In the genomic region with DNA sequence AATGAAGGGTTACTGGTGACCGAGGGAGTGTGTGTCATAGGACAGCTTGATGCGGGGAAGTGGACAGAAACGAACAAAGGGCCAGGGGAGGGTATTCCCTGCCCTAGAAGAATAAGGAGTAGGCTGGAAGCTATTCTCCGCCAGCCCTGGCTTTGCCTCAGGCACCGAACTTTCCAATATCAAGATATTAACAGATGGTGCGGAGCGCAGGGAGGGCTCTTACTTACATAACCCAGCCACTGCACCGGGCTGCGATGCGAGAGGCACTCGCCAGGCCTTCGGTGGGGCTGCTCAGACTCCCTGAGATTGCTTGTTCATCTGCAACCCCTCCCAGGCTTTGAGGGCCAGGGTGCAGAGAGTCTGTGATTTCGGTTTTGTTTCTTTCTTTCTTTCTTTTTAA, we compare ENCODE assay signal across 8 mouse cellular contexts. TPM values are rescaled to one million over a fixed set of nuclear protein-coding genes. Genes with fewer than 3 reads are reported as not detected.
A peak's percentile ranks its signal among the peaks of the same experiment; 100 is the strongest.
DNase-seq lines count a peak whose midpoint lies in the region; ATAC-seq and TF ChIP-seq lines count a peak whose summit lies in the region.

No protein-coding gene starts in this region.

- TF ChIP-seq CTCF in cerebellum, adult 2 months (IDR thresholded peaks at IDR 0.05; ENCODE audit: borderline replicate concordance, insufficient read depth, low read depth, low read length), result no peak
- TF ChIP-seq CTCF in lung, adult 2 months (IDR thresholded peaks at IDR 0.05; ENCODE audit: insufficient read depth, low read length), result no peak

- WGBS in cerebellum, adult 2 months, result 11% methylated on average over 13 of the region's 13 CpGs
- WGBS in heart, embryonic 13.5 days, result 2% methylated on average over 13 of the region's 13 CpGs
- WGBS in liver, embryonic 12.5 days (ENCODE audit: insufficient replicate concordance), result under 1% methylated on average over 13 of the region's 13 CpGs
- 3% methylated on average over 13 of the region's 13 CpGs for WGBS in stomach, embryonic 16.5 days
- WGBS in lung, adult 2 months, result 6% methylated on average over 13 of the region's 13 CpGs

- peak; percentile 59; the same call in 1 of the 2 replicates for TF ChIP-seq POLR2A in cerebellum, adult 2 months (IDR thresholded peaks at IDR 0.05; ENCODE audit: borderline replicate concordance, insufficient read depth, low read length)
- TF ChIP-seq POLR2A in lung, adult 2 months (IDR thresholded peaks at IDR 0.05; ENCODE audit: borderline replicate concordance, extremely low read depth, low read depth, low read length), result no peak

- peak overlapping the region; percentile 27 for H3K4me3 ChIP-seq in cerebellum, adult 2 months (replicated peaks; ENCODE audit: insufficient read depth, low read depth, low read length)
- H3K4me3 ChIP-seq in heart, embryonic 13.5 days, result peak overlapping the region; percentile 74
- H3K4me3 ChIP-seq in liver, embryonic 12.5 days, result peak overlapping the region; percentile 37
- peak overlapping the region; percentile 34; the same call in 1 of the 2 replicates for H3K4me3 ChIP-seq in stomach, embryonic 16.5 days (replicated peaks; ENCODE audit: low read length)
- H3K4me3 ChIP-seq in lung, adult 2 months (replicated peaks; ENCODE audit: extremely low read depth, low read depth, low read length), result no peak overlapping the region

- ATAC-seq in heart, embryonic 13.5 days (ENCODE audit: extremely low read depth, insufficient number of reproducible peaks, low FRiP score, low TSS enrichment), result no peak
- no peak for ATAC-seq in liver, embryonic 12.5 days
- ATAC-seq in stomach, embryonic 16.5 days (ENCODE audit: insufficient read depth, low FRiP score), result no peak

- peak; percentile 37 for DNase-seq in layer of hippocampus, adult 11-12 months (ENCODE audit: low spot score)
- no peak for DNase-seq in layer of hippocampus, adult 8-10 months (ENCODE audit: low spot score in 2 of 2)
- DNase-seq in cerebellum, adult 2 months, result peak; percentile 87 to 90
- DNase-seq in frontal cortex, postnatal 25 days (ENCODE audit: low spot score in 2 of 2), result no peak
- DNase-seq in lung, adult 2 months, result no peak

- peak overlapping the region; percentile 98 for H3K27ac ChIP-seq in cerebellum, adult 2 months (ENCODE audit: insufficient read depth, low read length)
- H3K27ac ChIP-seq in heart, embryonic 13.5 days (replicated peaks), result peak overlapping the region; percentile 58
- H3K27ac ChIP-seq in liver, embryonic 12.5 days, result peak overlapping the region; percentile 72; the same call in 1 of the 2 replicates
- H3K27ac ChIP-seq in stomach, embryonic 16.5 days (ENCODE audit: low read length), result no peak overlapping the region

- H3K9ac ChIP-seq in heart, embryonic 13.5 days, result peak overlapping the region; percentile 82
- no peak overlapping the region for H3K9ac ChIP-seq in liver, embryonic 12.5 days
- no peak overlapping the region for H3K9ac ChIP-seq in stomach, embryonic 16.5 days (ENCODE audit: low read length)

- peak overlapping the region; percentile 78 for H3K4me2 ChIP-seq in heart, embryonic 13.5 days
- H3K4me2 ChIP-seq in liver, embryonic 12.5 days, result peak overlapping the region; percentile 73
- peak overlapping the region; percentile 55; the same call in 1 of the 2 replicates for H3K4me2 ChIP-seq in stomach, embryonic 16.5 days (ENCODE audit: low read depth, low read length)

- no peaks in the 10 kb centered on the region for H3K9me3 ChIP-seq in heart, embryonic 13.5 days
- no peaks in the 10 kb centered on the region for H3K9me3 ChIP-seq in liver, embryonic 12.5 days (replicated peaks)
- no peaks in the 10 kb centered on the region for H3K9me3 ChIP-seq in stomach, embryonic 16.5 days (replicated peaks; ENCODE audit: control insufficient read depth, low read length)

- peaks cover 12% of the 10 kb centered on the region for H3K4me1 ChIP-seq in cerebellum, adult 2 months (ENCODE audit: control insufficient read depth, insufficient read depth, low read length)
- peaks cover 49% of the 10 kb centered on the region for H3K4me1 ChIP-seq in heart, embryonic 13.5 days
- peaks cover 40% of the 10 kb centered on the region for H3K4me1 ChIP-seq in liver, embryonic 12.5 days
- H3K4me1 ChIP-seq in stomach, embryonic 16.5 days (ENCODE audit: control insufficient read depth, insufficient read depth, low read length), result peaks cover 23% of the 10 kb centered on the region
- peaks cover 6% of the 10 kb centered on the region for H3K4me1 ChIP-seq in lung, adult 2 months (ENCODE audit: control insufficient read depth, insufficient read depth, low read length)

- H3K36me3 ChIP-seq in heart, embryonic 13.5 days, result no peaks in the 10 kb centered on the region
- H3K36me3 ChIP-seq in liver, embryonic 12.5 days, result no peaks in the 10 kb centered on the region
- no peaks in the 10 kb centered on the region for H3K36me3 ChIP-seq in stomach, embryonic 16.5 days (ENCODE audit: control insufficient read depth, insufficient read depth, low read length)

- H3K27me3 ChIP-seq in cerebellum, adult 2 months (ENCODE audit: control insufficient read depth, insufficient read depth, low read length), result no peaks in the 10 kb centered on the region
- H3K27me3 ChIP-seq in heart, embryonic 13.5 days (replicated peaks), result peaks cover 39% of the 10 kb centered on the region
- H3K27me3 ChIP-seq in liver, embryonic 12.5 days (replicated peaks), result peaks cover 95% of the 10 kb centered on the region
- peaks cover 52% of the 10 kb centered on the region for H3K27me3 ChIP-seq in stomach, embryonic 16.5 days (ENCODE audit: control insufficient read depth, insufficient read depth, low read length)

RNA-seq across cellular contexts. Expression of a gene that starts 3.7 kb away (rescaled TPM):
- 10 to 100 TPM; 62.2 to 75.9 (median 71.3) TPM for total RNA-seq in layer of hippocampus, adult 8-10 months (2022)
- 13.7 and 14.7 TPM in 2 replicates for polyA plus RNA-seq in cerebellum, adult 2 months (2012; rRNA removed)
- polyA plus RNA-seq in heart, embryonic 13.5 days (2015; fragmentation: Nextera tagmentation; extraction: Ambion mirVana), result 16.0 and 17.5 TPM in 2 replicates
- 7.6 TPM in 2 replicates for polyA plus RNA-seq in liver, embryonic 12.5 days (2016; fragmentation: Nextera tagmentation; extraction: Ambion mirVana)
- 1.5 and 2.5 TPM in 2 replicates for polyA plus RNA-seq in stomach, embryonic 16.5 days (2015; fragmentation: Nextera tagmentation; extraction: Ambion mirVana)
- 0.78 and 1.2 TPM in 2 replicates for polyA plus RNA-seq in lung, adult 2 months (2012; rRNA removed)

Comparison
In these comparisons a context has a peak if more than half of its experiments do, and no peak if none do; other contexts are left out.
1. DNase-seq: peak in layer of hippocampus, adult 11-12 months (single experiment) and cerebellum, adult 2 months (2 of 2); none in layer of hippocampus, adult 8-10 months (0 of 2), frontal cortex, postnatal 25 days (0 of 2) and lung, adult 2 months (single experiment).
2. Peak in every context shown above with its lines, with median percentiles within 50 percentile points of each other: H3K4me2 ChIP-seq.